Mouse (Mus musculus) limb, embryonic 12.5 days (tissue): ENCODE data around the gene Dcaf10. TPM values are rescaled to one million over a fixed set of nuclear protein-coding genes. Genes with fewer than 3 reads are reported as not detected.
"Not testable (repeated sequence)": the region's sequence is repeated elsewhere in the genome, so short reads cannot be mapped to it uniquely, and the experiment has no call there.

Source experiments
- ATAC-seq: fragments of 200-750 bp; cut with Nextera tagmentation; 2 replicates; pipeline ENCODE4 v1.8.0; 2017; ENCODE audit warnings: low read depth, moderate TSS enrichment; ENCODE audit not compliant: insufficient number of reproducible peaks, insufficient read depth, low FRiP score, low TSS enrichment
- H3K27ac ChIP-seq: fragments of 300-500 bp; sonication (generic); 2 replicates; pipeline ENCODE4 v1.5.1; 2016; ENCODE audit warnings: mild to moderate bottlenecking, moderate library complexity
- H3K27me3 ChIP-seq: fragments of 300-500 bp; sonication (generic); 2 replicates; pipeline ENCODE4 v1.6.1; 2016; ENCODE audit warnings: mild to moderate bottlenecking, moderate library complexity
- H3K36me3 ChIP-seq: fragments of 300-500 bp; sonication (generic); 2 replicates; pipeline ENCODE4 v1.6.1; 2016; ENCODE audit warnings: mild to moderate bottlenecking, moderate library complexity
- H3K4me1 ChIP-seq: fragments of 300-500 bp; sonication (generic); replicated peaks from 2 replicates; pipeline ENCODE4 v1.6.1; 2016
- H3K4me2 ChIP-seq: fragments of 300-500 bp; sonication (generic); 2 replicates; pipeline ENCODE4 v1.6.1; 2016; ENCODE audit warnings: mild to moderate bottlenecking, moderate library complexity
- H3K4me3 ChIP-seq: fragments of 300-500 bp; sonication (generic); replicated peaks from 2 replicates; pipeline ENCODE4 v1.5.1; 2016; ENCODE audit warnings: mild to moderate bottlenecking
- H3K9ac ChIP-seq: fragments of 300-500 bp; sonication (generic); replicated peaks from 2 replicates; pipeline ENCODE4 v1.6.1; 2016; ENCODE audit warnings: mild to moderate bottlenecking, moderate library complexity
- H3K9me3 ChIP-seq: fragments of 300-500 bp; sonication (generic); 2 replicates; pipeline ENCODE4 v1.6.1; 2016; ENCODE audit warnings: mild to moderate bottlenecking, moderate library complexity
- WGBS: fragments of 180-500 bp; shearing (Covaris S2); methylation state at CpG from one replicate; pipeline ENCODE4 v1.1.7; 2016; 5-methylcytosine and 5-hydroxymethylcytosine counted together
- polyA plus RNA-seq: library from polyadenylated mRNA; unstranded; fragments of >200 nt; fragmentation: Nextera tagmentation; extraction: Ambion mirVana; gene quantifications from 2 replicates; pipeline ENCODE4 v1.2.1, GENCODE M21; 2016

Gene Dcaf10
- polyA plus RNA-seq, 1 experiment from 2014 or later, result 20.4 TPM

DNA sequence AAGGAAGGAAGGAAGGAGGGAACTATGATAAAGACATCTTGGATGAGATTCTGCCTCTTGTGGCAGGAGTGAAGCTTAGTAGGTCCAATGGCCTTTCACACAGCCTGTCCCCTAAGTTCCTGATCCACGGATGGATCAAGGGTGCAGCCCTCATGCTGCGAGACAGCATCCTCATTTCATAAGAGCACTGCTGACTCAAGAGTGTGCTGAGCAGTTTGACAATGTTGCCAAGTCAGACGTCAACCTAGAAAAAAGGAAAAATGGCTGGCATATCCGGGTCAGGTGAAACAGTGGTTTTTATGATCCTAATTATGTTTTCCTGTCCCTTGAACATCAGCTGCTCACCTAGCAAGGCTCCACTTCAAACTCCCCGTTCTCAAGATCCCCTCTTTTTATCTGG, 51.8 kb downstream of the Dcaf10 start:
- H3K4me2 ChIP-seq, result no peak overlapping the region
- no peak overlapping the region for H3K4me3 ChIP-seq
- no peaks in the 10 kb centered on the region for H3K9me3 ChIP-seq
- H3K36me3 ChIP-seq, result peaks cover 26% of the 10 kb centered on the region
- no peak for ATAC-seq
- no peaks in the 10 kb centered on the region for H3K4me1 ChIP-seq
- no peak overlapping the region for H3K9ac ChIP-seq
- 87% methylated on average over 5 of the region's 5 CpGs for WGBS
- H3K27ac ChIP-seq, result no peak overlapping the region
- no peaks in the 10 kb centered on the region for H3K27me3 ChIP-seq

DNA sequence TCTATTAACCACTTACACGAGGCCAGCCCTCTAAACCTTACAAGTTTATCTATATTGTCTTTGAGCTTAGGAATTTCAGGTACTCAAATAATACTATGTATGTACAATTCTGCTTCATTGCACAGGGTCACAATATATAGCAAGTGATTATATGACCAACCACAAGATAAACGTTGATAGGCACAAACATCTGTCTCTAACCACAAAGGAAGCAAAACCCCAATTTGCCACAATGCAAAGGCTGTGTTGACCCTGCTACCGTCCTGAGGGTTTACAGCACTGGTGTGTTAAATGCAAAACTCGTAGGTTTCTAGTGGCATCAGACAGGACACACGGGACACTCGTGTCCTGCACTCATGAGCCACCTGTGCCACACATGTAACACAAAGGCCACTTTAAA, 54.3 kb downstream of the Dcaf10 start:
- peaks cover 50% of the 10 kb centered on the region for H3K36me3 ChIP-seq
- not testable (repeated sequence) for H3K4me1 ChIP-seq, H3K4me2 ChIP-seq, ATAC-seq, H3K9me3 ChIP-seq, H3K27ac ChIP-seq, H3K27me3 ChIP-seq, H3K4me3 ChIP-seq, H3K9ac ChIP-seq
- WGBS, result 82% methylated on average over 6 of the region's 6 CpGs

DNA sequence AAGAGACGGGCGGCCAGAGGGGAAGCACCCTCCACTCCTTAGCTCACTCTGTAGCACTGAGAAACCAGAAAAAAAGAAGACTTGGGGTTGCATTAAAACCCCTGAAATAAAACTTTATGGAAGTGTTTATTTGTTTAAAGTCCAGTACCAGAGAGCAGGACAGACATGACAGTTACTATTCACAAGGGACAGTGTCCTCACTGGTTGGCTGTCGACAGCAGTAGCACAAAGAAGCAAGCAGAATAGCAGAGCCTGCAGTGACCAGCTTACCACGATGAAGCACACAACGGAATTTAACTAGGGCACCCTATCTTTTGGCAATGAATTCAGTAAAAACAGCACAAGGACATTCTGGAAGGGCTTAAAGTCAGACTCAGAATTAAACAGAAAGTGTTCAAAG, 56.4 kb downstream of the Dcaf10 start:
- WGBS, result 85% methylated on average over 5 of the region's 5 CpGs
- not testable (repeated sequence) for H3K4me1 ChIP-seq, H3K9me3 ChIP-seq, H3K27me3 ChIP-seq, H3K27ac ChIP-seq, H3K4me2 ChIP-seq, H3K9ac ChIP-seq, H3K4me3 ChIP-seq, ATAC-seq
- H3K36me3 ChIP-seq, result peaks cover 69% of the 10 kb centered on the region

DNA sequence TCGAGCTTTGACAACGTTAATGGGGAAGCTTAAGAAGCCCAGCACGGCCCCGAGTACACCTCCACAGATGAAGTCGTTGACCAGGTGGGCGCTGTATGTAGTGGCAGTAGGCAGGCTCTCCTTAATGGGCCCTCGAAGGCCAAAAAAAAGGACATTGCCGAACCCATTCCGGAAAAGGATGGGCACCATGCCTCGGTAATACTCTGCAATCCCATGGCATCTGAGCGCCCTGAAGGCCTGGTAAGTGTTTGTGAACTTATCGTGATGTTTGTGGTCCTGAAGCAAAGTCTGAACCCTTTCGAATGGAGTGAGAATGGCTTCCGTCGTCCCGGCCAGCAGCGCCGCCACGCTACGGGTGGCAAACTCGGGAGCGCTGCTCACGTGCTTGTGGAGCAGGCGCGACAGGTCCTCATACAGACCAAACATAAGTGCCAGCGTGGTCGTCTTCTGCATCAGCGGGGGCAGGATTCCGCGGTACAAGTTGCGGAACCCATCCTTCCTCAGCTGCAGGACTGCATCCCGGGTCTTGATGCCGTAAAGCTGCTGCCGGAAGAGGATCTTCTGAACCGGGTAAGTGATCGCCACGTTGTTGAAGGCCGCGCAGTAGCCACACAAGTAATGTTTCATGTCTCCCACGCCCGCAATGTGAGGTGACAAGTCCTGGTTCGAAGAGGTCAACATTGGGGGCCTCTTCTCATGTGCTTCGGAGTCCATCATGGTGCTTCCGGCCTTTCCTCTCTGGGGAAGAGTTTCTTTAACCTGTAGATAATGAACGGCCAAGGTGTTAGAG, 57.7 kb downstream of the Dcaf10 start:
- H3K4me2 ChIP-seq, result no peak overlapping the region
- no peaks in the 10 kb centered on the region for H3K9me3 ChIP-seq
- H3K4me1 ChIP-seq, result no peaks in the 10 kb centered on the region
- H3K9ac ChIP-seq, result no peak overlapping the region
- 94% methylated on average over 45 of the region's 45 CpGs for WGBS
- no peak overlapping the region for H3K27ac ChIP-seq
- H3K4me3 ChIP-seq, result no peak overlapping the region
- no peaks in the 10 kb centered on the region for H3K27me3 ChIP-seq
- no peak for ATAC-seq
- H3K36me3 ChIP-seq, result peaks cover 82% of the 10 kb centered on the region

DNA sequence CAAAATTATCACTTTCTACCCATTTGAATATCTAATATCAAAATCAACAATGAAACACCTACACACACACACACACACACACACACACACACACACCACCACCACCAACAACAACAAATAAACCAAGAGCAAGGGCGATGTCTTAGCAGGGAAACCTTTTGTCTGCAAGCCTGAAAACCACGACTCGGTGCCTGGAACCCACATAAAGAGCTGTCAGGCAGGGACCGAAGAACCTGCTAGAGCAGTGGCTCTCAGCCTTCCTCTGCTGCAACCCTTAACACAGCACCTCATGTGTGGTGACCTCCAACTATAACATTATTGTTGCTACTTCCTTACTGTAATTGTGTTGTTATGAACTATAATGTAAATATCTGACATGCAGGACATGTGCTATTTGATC, 60.4 kb downstream of the Dcaf10 start:
- no peak overlapping the region for H3K27ac ChIP-seq
- no peaks in the 10 kb centered on the region for H3K27me3 ChIP-seq
- no peak for ATAC-seq
- peaks cover 11% of the 10 kb centered on the region for H3K4me1 ChIP-seq
- H3K9ac ChIP-seq, result no peak overlapping the region
- H3K36me3 ChIP-seq, result peaks cover 70% of the 10 kb centered on the region
- H3K4me2 ChIP-seq, result no peak overlapping the region
- H3K9me3 ChIP-seq, result no peaks in the 10 kb centered on the region
- H3K4me3 ChIP-seq, result no peak overlapping the region
- WGBS, result 94% methylated on average over 4 of the region's 4 CpGs

DNA sequence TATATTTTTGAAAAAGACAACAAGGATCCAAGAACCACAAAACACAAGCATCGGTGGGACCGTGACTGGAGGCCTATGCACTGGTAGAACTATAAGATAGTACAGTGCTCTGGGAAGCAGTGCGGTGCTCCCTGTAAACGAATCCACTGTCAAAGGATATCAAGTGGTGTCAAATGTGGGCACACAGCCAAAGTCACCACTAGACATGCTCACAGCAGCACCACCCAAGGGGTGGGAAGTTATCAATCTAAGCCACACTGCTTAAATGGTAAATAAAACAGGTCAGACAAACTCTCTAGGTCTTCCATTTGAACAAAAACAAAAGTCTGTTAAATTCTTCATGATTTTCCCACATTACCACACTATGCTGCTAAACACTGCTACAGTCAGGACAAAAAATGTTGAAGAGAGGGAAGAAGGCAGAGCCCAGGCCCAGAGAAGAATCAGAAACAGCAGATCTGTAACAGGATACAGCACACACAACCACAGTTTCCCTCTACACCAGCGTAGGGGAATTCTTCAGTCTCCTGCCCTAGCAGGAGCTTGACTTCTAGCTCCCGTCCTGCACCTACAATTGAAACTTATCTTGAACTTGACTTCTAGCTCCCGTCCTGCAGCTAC, 61.1 kb downstream of the Dcaf10 start:
- 90% methylated on average over 7 of the region's 7 CpGs for WGBS
- H3K27ac ChIP-seq, result no peak overlapping the region
- no peaks in the 10 kb centered on the region for H3K27me3 ChIP-seq
- H3K4me3 ChIP-seq, result no peak overlapping the region
- peaks cover 63% of the 10 kb centered on the region for H3K36me3 ChIP-seq
- no peak overlapping the region for H3K4me2 ChIP-seq
- no peaks in the 10 kb centered on the region for H3K9me3 ChIP-seq
- peaks cover 17% of the 10 kb centered on the region for H3K4me1 ChIP-seq
- no peak for ATAC-seq
- no peak overlapping the region for H3K9ac ChIP-seq

DNA sequence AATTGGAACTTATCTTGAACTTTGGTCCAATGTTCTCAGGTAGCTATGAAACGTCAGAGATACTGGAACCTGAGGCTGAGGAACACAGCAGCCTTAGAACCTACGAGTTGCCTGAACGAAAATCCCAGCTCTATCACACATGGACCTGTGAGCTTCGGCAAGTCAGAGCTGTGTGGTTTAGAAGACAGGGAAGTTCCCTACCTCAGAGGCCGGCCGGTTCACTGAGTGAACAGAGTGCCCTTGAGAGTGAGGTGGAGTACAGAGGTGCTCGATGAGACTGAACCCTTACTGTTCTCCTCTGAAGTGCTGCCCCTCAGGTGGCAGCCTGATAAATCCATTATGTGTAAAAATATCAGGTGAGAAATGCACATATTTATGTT, 61.6 kb downstream of the Dcaf10 start:
- ATAC-seq, result no peak

DNA sequence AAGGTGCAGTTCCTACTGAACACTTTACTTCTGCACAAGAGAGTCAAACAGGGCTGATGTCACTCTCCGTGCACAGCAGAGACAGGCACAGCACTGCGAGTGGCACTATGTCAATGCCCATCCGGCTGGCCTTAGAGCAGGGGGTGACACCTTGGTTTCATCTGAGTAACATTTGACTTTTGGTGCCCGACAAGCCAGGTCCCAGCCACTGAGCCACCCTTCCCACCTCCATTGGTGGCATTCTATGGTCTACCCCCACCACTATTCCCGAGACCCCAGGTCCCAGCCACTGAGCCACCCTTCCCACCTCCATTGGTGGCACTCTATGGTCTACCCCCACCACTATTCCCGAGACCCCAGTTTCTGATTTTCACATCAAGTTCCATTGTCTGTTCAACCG, 62.2 kb downstream of the Dcaf10 start:
- Histone ChIP-seq H3K9me3 (no peaks in the 10 kb centered on the region), H3K36me3 (peaks cover 52% of the 10 kb centered on the region), H3K27me3 (no peaks in the 10 kb centered on the region), H3K4me1 (peaks cover 17% of the 10 kb centered on the region), H3K9ac (no peak overlapping the region), H3K4me3 (no peak overlapping the region), H3K4me2 (no peak overlapping the region), H3K27ac (no peak overlapping the region)
- WGBS, result 94% methylated on average over 7 of the region's 7 CpGs
- no peak for ATAC-seq

More for the DNA sequence above, 61.6 kb downstream of the Dcaf10 start:
- peaks cover 58% of the 10 kb centered on the region for H3K36me3 ChIP-seq
- H3K4me2 ChIP-seq, result no peak overlapping the region
- H3K9me3 ChIP-seq, result no peaks in the 10 kb centered on the region
- no peak overlapping the region for H3K27ac ChIP-seq
- no peaks in the 10 kb centered on the region for H3K27me3 ChIP-seq
- peaks cover 17% of the 10 kb centered on the region for H3K4me1 ChIP-seq
- H3K4me3 ChIP-seq, result no peak overlapping the region
- 85% methylated on average over 7 of the region's 7 CpGs for WGBS
- H3K9ac ChIP-seq, result no peak overlapping the region

DNA sequence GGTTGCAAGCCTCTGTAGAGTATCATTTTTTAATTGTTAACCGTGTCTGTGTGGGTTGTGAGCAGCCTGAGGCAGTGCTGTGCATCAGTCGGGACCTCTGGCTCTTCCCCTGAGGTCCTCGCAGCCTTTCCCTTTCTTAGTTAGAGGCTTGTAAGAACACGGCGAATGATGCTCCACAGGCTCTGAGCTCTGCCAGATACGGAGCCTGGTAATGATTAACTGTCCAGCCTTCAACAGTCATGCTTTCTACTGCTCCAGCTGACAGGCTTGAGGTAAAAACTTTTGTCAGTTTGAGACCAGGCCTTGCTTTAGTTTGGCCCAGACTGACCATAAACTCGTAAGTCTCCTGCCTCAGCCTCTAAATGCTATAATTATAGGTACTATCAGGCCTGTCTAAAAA, 63.4 kb downstream of the Dcaf10 start:
- Histone ChIP-seq H3K27ac (no peak overlapping the region), H3K4me1 (peaks cover 17% of the 10 kb centered on the region), H3K36me3 (peaks cover 40% of the 10 kb centered on the region), H3K9me3 (no peaks in the 10 kb centered on the region), H3K27me3 (no peaks in the 10 kb centered on the region), H3K4me2 (no peak overlapping the region), H3K9ac (no peak overlapping the region), H3K4me3 (no peak overlapping the region)
- 70% methylated on average over 7 of the region's 7 CpGs for WGBS
- no peak for ATAC-seq

DNA sequence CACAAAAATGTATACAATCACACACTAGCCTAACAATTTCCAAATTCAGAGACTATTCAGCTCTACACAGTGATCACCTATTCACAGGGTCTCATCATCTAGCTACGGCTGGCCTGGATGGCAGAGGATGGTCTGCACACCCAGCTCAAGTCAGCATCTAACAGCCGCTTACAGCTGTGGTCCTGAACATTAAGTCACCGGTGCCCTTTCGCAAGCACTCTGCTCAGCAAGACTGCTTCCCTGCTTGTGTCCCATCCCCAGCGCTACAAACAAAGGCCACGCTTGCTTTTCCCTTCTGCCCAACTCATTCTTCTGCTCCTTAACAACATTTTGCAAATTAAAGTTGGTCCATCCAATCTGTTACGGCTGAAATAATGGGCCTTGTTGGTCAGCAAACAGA, 64.5 kb downstream of the Dcaf10 start:
- Histone ChIP-seq H3K27ac (no peak overlapping the region), H3K9ac (0 out of 2 replicates have a peak overlapping the region, but pooled peaks have one; percentile 18), H3K4me1 (peaks cover 17% of the 10 kb centered on the region), H3K4me2 (peak overlapping the region; percentile 84), H3K4me3 (no peak overlapping the region), H3K9me3 (no peaks in the 10 kb centered on the region), H3K36me3 (peaks cover 30% of the 10 kb centered on the region), H3K27me3 (no peaks in the 10 kb centered on the region)
- ATAC-seq, result no peak
- 90% methylated on average over 7 of the region's 7 CpGs for WGBS

DNA sequence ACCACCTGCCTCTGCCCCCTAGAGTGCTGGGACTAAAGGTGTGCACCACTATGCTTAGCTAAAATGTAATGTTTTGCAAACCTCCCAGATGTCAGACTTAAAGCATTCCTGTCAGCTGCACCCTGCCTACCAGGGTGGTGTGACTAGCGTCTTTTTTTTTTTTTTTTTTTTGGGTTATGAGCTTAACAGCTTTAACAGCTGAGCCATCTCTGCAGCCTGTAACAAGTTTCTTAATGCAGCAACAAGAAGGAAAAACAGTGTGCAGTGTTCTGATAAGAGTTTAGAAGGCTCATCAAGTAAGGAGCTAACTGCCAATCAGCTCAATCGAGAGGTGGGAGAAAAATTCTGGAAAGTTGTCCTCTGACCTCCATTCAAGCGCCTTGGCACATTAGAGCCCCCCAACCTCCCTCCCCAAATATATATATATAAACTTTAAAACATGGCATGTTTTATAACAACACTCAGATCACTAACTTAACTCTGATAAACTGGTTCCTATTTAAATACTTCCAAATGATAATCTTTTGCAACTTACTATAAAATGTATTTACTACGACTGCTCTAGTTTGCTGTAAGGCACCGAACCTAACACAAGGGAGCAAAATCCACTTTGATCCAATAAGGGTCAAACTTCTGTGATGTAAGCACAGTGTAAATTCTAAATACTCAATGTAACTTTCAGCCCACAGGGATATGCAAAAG, 65.3 kb downstream of the Dcaf10 start:
- Histone ChIP-seq H3K4me3 (peak overlapping the region; percentile 96), H3K27me3 (no peaks in the 10 kb centered on the region), H3K9ac (peak overlapping the region; percentile 95), H3K4me2 (peak overlapping the region; percentile 84), H3K27ac (no peak overlapping the region), H3K36me3 (peaks cover 24% of the 10 kb centered on the region), H3K4me1 (peaks cover 17% of the 10 kb centered on the region), H3K9me3 (no peaks in the 10 kb centered on the region)
- no peak for ATAC-seq
- WGBS, result 67% methylated on average over 5 of the region's 5 CpGs
